Mouse (Mus musculus) erythroblast, embryonic 14.5 days (primary cell): Measurements from ENCODE around the gene BC030867.

Experiments used
- GATA1 ChIP-seq: IDR thresholded peaks from 2 replicates; pipeline ENCODE4 v1.6.1; 2012; ENCODE audit warnings: low read length, inconsistent platforms, mixed read lengths
- TAL1 ChIP-seq: IDR thresholded peaks from 3 replicates; pipeline ENCODE4 v1.6.1; 2012; ENCODE audit warnings: low read length, inconsistent platforms, mixed read lengths

DNA sequence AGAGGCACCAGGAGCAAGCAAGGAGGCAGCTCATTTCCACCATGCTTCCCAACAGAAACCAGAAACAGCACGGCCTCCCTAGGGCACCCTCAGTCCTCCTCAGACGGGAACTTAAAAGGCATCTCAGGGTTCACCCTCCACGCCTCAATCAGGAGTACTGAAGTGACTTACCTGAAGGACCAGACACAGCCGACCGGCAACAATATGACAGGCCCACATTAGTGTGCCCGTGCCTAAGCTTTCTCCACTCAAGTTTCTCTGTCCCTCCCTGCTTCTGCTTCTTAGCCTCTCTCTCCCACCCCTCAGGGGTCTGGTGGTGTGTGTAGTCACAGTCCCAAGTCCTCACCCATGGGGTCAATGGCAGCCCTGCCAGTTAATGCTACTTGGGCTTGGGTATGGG lies 63.9 kb downstream of the BC030867 start:
- TF ChIP-seq GATA1 (no peak), TAL1 (no peak)
